Mouse (Mus musculus) liver, embryonic 14.5 days (tissue): Measurements from ENCODE around the gene Psma3.

Source experiments
- CTCF ChIP-seq: IDR thresholded peaks from 2 replicates; pipeline ENCODE4 v1.5.1; 2016; ENCODE audit warnings: antibody characterized with exemption, low read depth, control low read depth
- EP300 ChIP-seq: IDR thresholded peaks from 2 replicates; pipeline ENCODE4 v1.6.1; 2016; ENCODE audit warnings: antibody characterized with exemption, low read depth

DNA sequence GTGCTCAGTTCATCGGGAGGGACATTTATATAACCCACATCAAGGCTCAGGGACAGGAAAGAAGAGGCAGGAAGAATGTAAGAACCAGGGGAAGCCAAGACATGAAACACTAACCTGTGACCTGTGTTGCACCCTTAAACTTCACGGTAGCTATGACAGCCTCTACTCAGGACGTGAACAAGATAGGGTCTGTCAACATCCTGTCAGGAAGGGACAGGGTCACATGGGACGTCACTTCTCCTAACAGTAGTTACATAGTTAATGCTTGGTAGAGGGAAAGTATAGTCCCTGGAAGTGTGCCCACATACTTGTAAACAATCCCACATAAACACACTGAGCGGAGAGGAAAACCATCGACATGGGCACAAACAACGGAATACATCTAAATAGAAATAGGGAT lies 32.5 kb downstream of the Psma3 start:
- TF ChIP-seq CTCF (no peak), EP300 (no peak)
